Mouse (Mus musculus): ENCODE measurements at regions not wholly inside any gene's neighbourhood (a gene's known extent, or its start where the extent isn't known, plus 50 kb on each side); places are given as distances from the start of the nearest gene placed in this dataset.

DNA sequence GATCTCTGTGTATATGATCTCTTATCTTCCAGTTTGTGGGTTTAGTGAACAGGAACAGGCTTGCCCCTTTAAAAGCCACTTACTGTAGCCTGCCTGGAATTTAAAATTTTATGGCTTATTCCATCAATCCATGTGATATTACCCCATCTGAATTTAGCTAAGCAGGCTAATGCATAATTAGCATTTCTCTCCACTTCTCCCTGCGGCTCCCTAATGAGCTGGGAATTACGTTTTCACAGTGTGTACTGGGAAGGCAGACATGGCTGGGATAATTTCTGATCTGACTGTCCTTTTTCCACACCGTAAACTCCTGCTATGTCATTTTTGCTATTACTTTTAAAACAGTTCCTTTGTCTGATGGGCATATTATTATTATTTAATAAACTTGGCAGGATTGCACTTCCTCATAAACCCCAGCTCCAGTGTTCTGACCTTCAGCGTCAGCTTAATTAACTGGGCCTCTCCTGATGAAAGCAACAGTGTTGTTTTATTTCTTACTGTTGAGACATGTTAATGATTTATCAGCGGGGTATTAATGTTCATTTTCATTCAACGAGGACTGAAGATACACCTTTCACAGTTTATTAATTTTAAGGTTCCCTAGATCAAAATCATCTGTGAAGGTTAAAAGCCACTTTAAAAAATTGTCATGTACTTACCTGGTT lies 185.4 kb upstream of the Lcorl start:
- TF ChIP-seq MEF2A (IDR thresholded peaks at IDR 0.05; ENCODE audit: extremely low read depth, insufficient replicate concordance, low read depth, low read length, poor library complexity, severe bottlenecking), result no peak
- TF ChIP-seq POLR2A (IDR thresholded peaks at IDR 0.05; ENCODE audit: control insufficient read depth in 1 of 2, insufficient read depth in 1 of 2, low read depth in 1 of 2, low read length in 2 of 2, poor library complexity in 1 of 2), result no peak
- no peak for TF ChIP-seq GATA1 (IDR thresholded peaks at IDR 0.05; ENCODE audit: low read depth, low read length)
- no peak for TF ChIP-seq CTCF (IDR thresholded peaks at IDR 0.05 in 2 of 3, conservative IDR thresholded peaks at IDR 0.05 in 1 of 3; ENCODE audit: control insufficient read depth in 1 of 3, insufficient read depth in 1 of 3, low read depth in 2 of 3, low read length in 3 of 3, poor library complexity in 1 of 3, severe bottlenecking in 1 of 3)
- TF ChIP-seq NRF1 (IDR thresholded peaks at IDR 0.05; ENCODE audit: insufficient read depth, low read depth, low read length, poor library complexity, severe bottlenecking), result no peak
- no peak for TF ChIP-seq EP300 (IDR thresholded peaks at IDR 0.05; ENCODE audit: low read depth in 1 of 2, low read length in 2 of 2)
- no peak for TF ChIP-seq TCF12 (IDR thresholded peaks at IDR 0.05; ENCODE audit: low read depth, low read length)
- no peak for TF ChIP-seq JUND (IDR thresholded peaks at IDR 0.05; ENCODE audit: low read depth, low read length)
- TF ChIP-seq TBP (IDR thresholded peaks at IDR 0.05; ENCODE audit: low read depth, low read length), result no peak
- no peak for TF ChIP-seq SIN3A (IDR thresholded peaks at IDR 0.05; ENCODE audit: low read length)
- TF ChIP-seq POLR2AphosphoS2 (IDR thresholded peaks at IDR 0.05; ENCODE audit: low read length), result no peak
